Mouse (Mus musculus): ENCODE measurements around the gene Pex7.

Gene Pex7

GRCm38 (mm10) chr10:19907246-19907804 is at the start of gene Pex7:
Gene Pex7 (minus strand): TSS chr10:19907689.
- DNase-seq (ENCODE audit: low spot score in 2 of 2), result peak; percentile 89 to 91

- peak in 1 of 2 experiments; percentile 57 for DNase-seq (ENCODE audit: low spot score in 2 of 2)
Measured at GRCm38 (mm10) chr10:19956745-19957144, 49.3 kb upstream of the Pex7 start.

GRCm38 (mm10) chr10:19955817-19956216 is 48.3 kb upstream of the Pex7 start:
- no peak for DNase-seq (ENCODE audit: low spot score in 2 of 2)

- DNase-seq (ENCODE audit: low spot score in 2 of 2), result no peak
Measured at GRCm38 (mm10) chr10:19954572-19954971, 47.1 kb upstream of the Pex7 start.

GRCm38 (mm10) chr10:19953032-19953761 is 45.7 kb upstream of the Pex7 start:
- DNase-seq (ENCODE audit: low spot score in 2 of 2), result peak in 1 of 2 experiments; percentile 47

- no peak for DNase-seq (ENCODE audit: low spot score in 2 of 2)
Measured at GRCm38 (mm10) chr10:19949106-19949505, 41.6 kb upstream of the Pex7 start.

- no peak for DNase-seq (ENCODE audit: low spot score in 2 of 2)
Measured at GRCm38 (mm10) chr10:19948381-19948780, 40.9 kb upstream of the Pex7 start.

GRCm38 (mm10) chr10:19947901-19948300 is 40.4 kb upstream of the Pex7 start:
- no peak for DNase-seq (ENCODE audit: low spot score in 2 of 2)

GRCm38 (mm10) chr10:19947441-19947840 is 40.0 kb upstream of the Pex7 start:
- no peak for DNase-seq (ENCODE audit: low spot score in 2 of 2)

- no peak for DNase-seq (ENCODE audit: low spot score in 2 of 2)
Measured at GRCm38 (mm10) chr10:19946644-19947043, 39.2 kb upstream of the Pex7 start.

- no peak for DNase-seq (ENCODE audit: low spot score in 2 of 2)
Measured at GRCm38 (mm10) chr10:19945651-19946050, 38.2 kb upstream of the Pex7 start.

GRCm38 (mm10) chr10:19942621-19943020 is 35.1 kb upstream of the Pex7 start:
- no peak for DNase-seq (ENCODE audit: low spot score in 2 of 2)

- no peak for DNase-seq (ENCODE audit: low spot score in 2 of 2)
Measured at GRCm38 (mm10) chr10:19941914-19942313, 34.4 kb upstream of the Pex7 start.

GRCm38 (mm10) chr10:19941063-19941462 is 33.6 kb upstream of the Pex7 start:
- DNase-seq (ENCODE audit: low spot score in 2 of 2), result no peak

GRCm38 (mm10) chr10:19940626-19941025 is 33.1 kb upstream of the Pex7 start:
- no peak for DNase-seq (ENCODE audit: low spot score in 2 of 2)

- DNase-seq (ENCODE audit: low spot score in 2 of 2), result no peak
Measured at GRCm38 (mm10) chr10:19940127-19940526, 32.6 kb upstream of the Pex7 start.

- DNase-seq (ENCODE audit: low spot score in 2 of 2), result peak in 1 of 2 experiments; percentile 61
Measured at GRCm38 (mm10) chr10:19939282-19939705, 31.8 kb upstream of the Pex7 start.

GRCm38 (mm10) chr10:19938738-19939137 is 31.2 kb upstream of the Pex7 start:
- no peak for DNase-seq (ENCODE audit: low spot score in 2 of 2)

- DNase-seq (ENCODE audit: low spot score in 2 of 2), result no peak
Measured at GRCm38 (mm10) chr10:19936961-19937708, 29.6 kb upstream of the Pex7 start.

- no peak for DNase-seq (ENCODE audit: low spot score in 2 of 2)
Measured at GRCm38 (mm10) chr10:19935821-19936367, 28.4 kb upstream of the Pex7 start.

- DNase-seq (ENCODE audit: low spot score in 2 of 2), result no peak
Measured at GRCm38 (mm10) chr10:19935295-19935623, 27.8 kb upstream of the Pex7 start.
